Mouse (Mus musculus) mouse trophoblast stem cell (cell line): ENCODE measurements around the gene Slc46a3.
"Not testable (repeated sequence)": the region's sequence is repeated elsewhere in the genome, so short reads cannot be mapped to it uniquely, and the experiment has no call there.

Experiments used
- in situ Hi-C, 2 experiments: fragments of 300-500 bp; cut with MseI, MboI; formaldehyde crosslinking; loops; 2 replicates in 1 of 2; 3 replicates in 1 of 2; pipeline ENCODE4 v1.15.1; 2025

The Slc46a3 gene

GRCm38 (mm10) chr5:147894455-147895076 is at the start of gene Slc46a3:
Gene Slc46a3, minus strand, starts transcription at chr5:147894815.
- in situ Hi-C loops = no loop called here

- in situ Hi-C loops = no loop called here
These were observed 44.6 kb upstream of the Slc46a3 start for GRCm38 (mm10) chr5:147939226-147939625.

- in situ Hi-C loops = no loop called here
These were observed 40.5 kb upstream of the Slc46a3 start for GRCm38 (mm10) chr5:147935096-147935495.

GRCm38 (mm10) chr5:147928668-147929497 is 34.3 kb upstream of the Slc46a3 start:
- in situ Hi-C loops = no loop called here

- in situ Hi-C loops = no loop called here
These were observed 31.5 kb upstream of the Slc46a3 start for GRCm38 (mm10) chr5:147925935-147926604.

- in situ Hi-C loops = no loop called here
These were observed 30.0 kb upstream of the Slc46a3 start for GRCm38 (mm10) chr5:147924621-147925020.

GRCm38 (mm10) chr5:147918044-147918846 is 23.6 kb upstream of the Slc46a3 start:
- in situ Hi-C loops = no loop called here

GRCm38 (mm10) chr5:147916171-147916570 is 21.6 kb upstream of the Slc46a3 start:
- in situ Hi-C loops = no loop called here

GRCm38 (mm10) chr5:147915038-147915566 is 20.5 kb upstream of the Slc46a3 start:
- in situ Hi-C loops = no loop called here

- in situ Hi-C loops = no loop called here
These were observed 18.7 kb upstream of the Slc46a3 start for GRCm38 (mm10) chr5:147913241-147913842.

GRCm38 (mm10) chr5:147911744-147912143 is 17.1 kb upstream of the Slc46a3 start:
- in situ Hi-C loops = no loop called here

- in situ Hi-C loops = no loop called here
These were observed 16.3 kb upstream of the Slc46a3 start for GRCm38 (mm10) chr5:147910807-147911509.

GRCm38 (mm10) chr5:147907851-147908250 is 13.2 kb upstream of the Slc46a3 start:
- in situ Hi-C loops = no loop called here

- in situ Hi-C loops = no loop called here
These were observed 12.5 kb upstream of the Slc46a3 start for GRCm38 (mm10) chr5:147907144-147907543.

GRCm38 (mm10) chr5:147903166-147903565 is 8.6 kb upstream of the Slc46a3 start:
- in situ Hi-C loops = no loop called here

GRCm38 (mm10) chr5:147902008-147902757 is 7.6 kb upstream of the Slc46a3 start:
- in situ Hi-C loops = no loop called here

- in situ Hi-C loops = no loop called here
These were observed 4.4 kb upstream of the Slc46a3 start for GRCm38 (mm10) chr5:147898968-147899549.

- in situ Hi-C loops = no loop called here
These were observed 3.6 kb upstream of the Slc46a3 start for GRCm38 (mm10) chr5:147898254-147898653.

- in situ Hi-C loops = not testable (repeated sequence)
These were observed 1.9 kb upstream of the Slc46a3 start for GRCm38 (mm10) chr5:147896501-147896900.
